Mouse (Mus musculus) MEL (cell line): ENCODE measurements around the gene 1700020D05Rik.

ENCODE experiments used
- EP300 ChIP-seq, 2 experiments: IDR thresholded peaks; 2 replicates each; pipeline ENCODE4 v1.6.1; 2011; ENCODE audit warnings: improper control_type of control experiment in 2 of 2, low read length in 2 of 2, low read depth in 1 of 2, mild to moderate bottlenecking in 1 of 2
- GABPA ChIP-seq: IDR thresholded peaks from 2 replicates; pipeline ENCODE4 v1.6.1; 2012; ENCODE audit warnings: low read depth, mild to moderate bottlenecking, inconsistent platforms, low read length, improper control_type of control experiment, moderate library complexity
- POLR2A ChIP-seq, 2 experiments: IDR thresholded peaks; 2 replicates each; pipeline ENCODE4 v1.6.1; 2011 to 2012; ENCODE audit warnings: low read length in 2 of 2, mild to moderate bottlenecking in 2 of 2, control low read depth in 1 of 2, improper control_type of control experiment in 1 of 2, low read depth in 1 of 2, moderate library complexity in 1 of 2; ENCODE audit not compliant: control insufficient read depth in 1 of 2, insufficient read depth in 1 of 2, poor library complexity in 1 of 2
- RCOR1 ChIP-seq: IDR thresholded peaks from 2 replicates; pipeline ENCODE4 v1.6.1; 2012; ENCODE audit warnings: low read depth, mild to moderate bottlenecking, inconsistent platforms, low read length, improper control_type of control experiment
- TBP ChIP-seq: IDR thresholded peaks from 2 replicates; pipeline ENCODE4 v1.8.0; 2011; ENCODE audit warnings: low read depth, low read length, improper control_type of control experiment
- USF1 ChIP-seq: IDR thresholded peaks from 2 replicates; pipeline ENCODE4 v1.6.1; 2014; ENCODE audit warnings: low read depth, mild to moderate bottlenecking, inconsistent platforms, low read length, improper control_type of control experiment, moderate library complexity

GRCm38 (mm10) chr19:5471846-5472245 is 31.7 kb downstream of the 1700020D05Rik start:
- no peak for TF ChIP-seq GABPA
- no peak for TF ChIP-seq TBP
- TF ChIP-seq POLR2A (IDR thresholded peaks at IDR 0.05; ENCODE audit: control insufficient read depth in 1 of 2, insufficient read depth in 1 of 2, low read depth in 1 of 2, low read length in 2 of 2, poor library complexity in 1 of 2): no peak
- TF ChIP-seq EP300 (IDR thresholded peaks at IDR 0.05; ENCODE audit: low read depth in 1 of 2, low read length in 2 of 2): no peak
- no peak for TF ChIP-seq USF1
- no peak for TF ChIP-seq RCOR1
